ENCODE assay signal across 8 mouse cellular contexts in genomic region chr4:118620279-118620966, GRCm38 (mm10). TPM values are rescaled to one million over a fixed set of nuclear protein-coding genes. Genes with fewer than 3 reads are reported as not detected.
DNase-seq lines count a peak whose midpoint lies in the region; ATAC-seq and TF ChIP-seq lines count a peak whose summit lies in the region.

TSS of gene Cfap57 (minus strand) at chr4:118620777.
TSS of gene Ebna1bp2 (plus strand) at chr4:118620799.

- peak within 1 kb of the TSS; percentile 71 for H3K9ac ChIP-seq in forebrain, embryonic 14.5 days (ENCODE audit: low read length)

- peaks cover 5% of the 10 kb centered on the region; the same call in 1 of the 2 replicates for H3K9me3 ChIP-seq in forebrain, embryonic 14.5 days (replicated peaks; ENCODE audit: control insufficient read depth, low read length)

- peak; percentile 95 for ATAC-seq in forebrain, embryonic 14.5 days
- peak; percentile 93 for ATAC-seq in neutrophil, adult 5-6 weeks (ENCODE audit: extremely low read depth, insufficient number of reproducible peaks, low FRiP score, poor library complexity, severe bottlenecking)

- peak; percentile 95 for DNase-seq in ES-CJ7 (ENCODE audit: low read depth, low spot score)
- DNase-seq in cerebellum, adult 11 months, result peak; percentile 87
- DNase-seq in forebrain, embryonic 14.5 days (ENCODE audit: low spot score), result peak; percentile 97
- DNase-seq in heart, postnatal 25 days (ENCODE audit: low spot score), result peak; percentile 81
- peak; percentile 85 to 95 for DNase-seq in layer of hippocampus, adult 18-20 months (ENCODE audit: low spot score in 2 of 2)
- DNase-seq in lung, adult 2 months, result peak; percentile 89
- DNase-seq in thymus, adult 18-20 months, result peak; percentile 76 to 87

- peaks cover 7% of the 10 kb centered on the region for H3K4me1 ChIP-seq in forebrain, embryonic 14.5 days (ENCODE audit: control insufficient read depth, insufficient read depth, low read length)
- H3K4me1 ChIP-seq in lung, adult 2 months (ENCODE audit: control insufficient read depth, insufficient read depth, low read length), result peaks cover 6% of the 10 kb centered on the region

- H3K27ac ChIP-seq in forebrain, embryonic 14.5 days (ENCODE audit: low read depth, low read length), result no peak within 1 kb of the TSS

- no peak for TF ChIP-seq CTCF in lung, adult 2 months (IDR thresholded peaks at IDR 0.05; ENCODE audit: insufficient read depth, low read length)

- H3K4me2 ChIP-seq in forebrain, embryonic 14.5 days (ENCODE audit: low read length), result peak within 1 kb of the TSS; percentile 96

- intact Hi-C loops in heart, postnatal 25 days (cut with DNase I), result loop anchor here (5.0 kb wide), 1 partner anchor 188 kb away; no protein-coding TSS in a partner anchor

- no peaks in the 10 kb centered on the region for H3K27me3 ChIP-seq in forebrain, embryonic 14.5 days (replicated peaks; ENCODE audit: control insufficient read depth, insufficient read depth, low read length)

- peak; percentile 44; the same call in 1 of the 2 replicates for TF ChIP-seq POLR2A in lung, adult 2 months (IDR thresholded peaks at IDR 0.05; ENCODE audit: borderline replicate concordance, extremely low read depth, low read depth, low read length)

- H3K36me3 ChIP-seq in forebrain, embryonic 14.5 days (ENCODE audit: control insufficient read depth, insufficient read depth, low read length), result peaks cover 27% of the 10 kb centered on the region

- 1% methylated on average over 39 of the region's 41 CpGs for WGBS in forebrain, embryonic 14.5 days
- under 1% methylated on average over 33 of the region's 41 CpGs for WGBS in lung, adult 2 months

- H3K4me3 ChIP-seq in forebrain, embryonic 14.5 days (ENCODE audit: low read depth, low read length), result peak within 1 kb of the TSS; percentile 77
- peak within 1 kb of the TSS; percentile 97 for H3K4me3 ChIP-seq in lung, adult 2 months (replicated peaks; ENCODE audit: extremely low read depth, low read depth, low read length)

RNA-seq across cellular contexts. Expression of gene Cfap57, which starts in this region (rescaled TPM):
- polyA plus RNA-seq in forebrain, embryonic 14.5 days (2014; fragmentation: Nextera tagmentation; extraction: Ambion mirVana), result 0.81 and 0.91 TPM in 2 replicates
- under 1 TPM in 1 of 2 experiments, not detected in 1; 0.05 TPM for total RNA-seq in heart, postnatal 25 days (2021)
- under 1 TPM; 0.41 to 0.84 TPM for total RNA-seq in layer of hippocampus, adult 18-20 months (2021)
- 1.3 and 2.5 TPM in 2 replicates for polyA plus RNA-seq in lung, adult 2 months (2012; rRNA removed)
- 0.35 and 0.37 TPM in 2 replicates for total RNA-seq in neutrophil, adult 5-6 weeks (2017)

RNA-seq across cellular contexts. Expression of gene Ebna1bp2, which starts in this region (rescaled TPM):
- polyA plus RNA-seq in forebrain, embryonic 14.5 days (2014; fragmentation: Nextera tagmentation; extraction: Ambion mirVana), result 167 and 176 TPM in 2 replicates
- 10 to 100 TPM; 36.6 to 38.2 TPM for total RNA-seq in heart, postnatal 25 days (2021)
- total RNA-seq in layer of hippocampus, adult 18-20 months (2021), result 10 to 100 TPM; 58.4 to 62.8 TPM
- 19.7 and 21.6 TPM in 2 replicates for polyA plus RNA-seq in lung, adult 2 months (2012; rRNA removed)
- 60.6 and 63.4 TPM in 2 replicates for total RNA-seq in neutrophil, adult 5-6 weeks (2017)
